Mouse (Mus musculus) frontal cortex, postnatal 25 days (tissue): ENCODE measurements at regions not wholly inside any gene's neighbourhood (a gene's known extent, or its start where the extent isn't known, plus 50 kb on each side); places are given as distances from the start of the nearest gene placed in this dataset.

Experiments
- DNase-seq, 2 experiments: peaks; one replicate each; pipeline ENCODE4 v3.0.0; 2022; ENCODE audit warnings: low spot score in 2 of 2

DNA sequence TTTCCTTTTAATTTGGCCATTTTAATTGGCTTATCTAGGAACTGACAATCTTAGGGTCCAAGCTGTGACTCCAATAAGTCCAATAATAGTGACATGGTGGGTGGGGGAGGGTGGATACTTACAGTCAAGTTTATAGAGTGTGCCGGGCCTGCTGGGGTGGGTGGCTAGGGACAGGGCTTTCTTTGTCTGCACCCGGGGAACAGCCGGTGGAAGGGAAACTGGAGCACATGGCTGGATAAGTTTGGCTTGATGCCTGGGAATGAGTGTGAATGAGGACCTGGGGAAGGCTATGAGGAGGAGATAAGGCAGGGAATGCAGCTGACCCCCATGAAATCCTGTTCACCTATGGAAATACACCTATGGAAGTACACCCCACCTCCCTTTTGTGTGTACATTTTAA, 81.7 kb upstream of the Cers4 start:
- no peak for DNase-seq

DNA sequence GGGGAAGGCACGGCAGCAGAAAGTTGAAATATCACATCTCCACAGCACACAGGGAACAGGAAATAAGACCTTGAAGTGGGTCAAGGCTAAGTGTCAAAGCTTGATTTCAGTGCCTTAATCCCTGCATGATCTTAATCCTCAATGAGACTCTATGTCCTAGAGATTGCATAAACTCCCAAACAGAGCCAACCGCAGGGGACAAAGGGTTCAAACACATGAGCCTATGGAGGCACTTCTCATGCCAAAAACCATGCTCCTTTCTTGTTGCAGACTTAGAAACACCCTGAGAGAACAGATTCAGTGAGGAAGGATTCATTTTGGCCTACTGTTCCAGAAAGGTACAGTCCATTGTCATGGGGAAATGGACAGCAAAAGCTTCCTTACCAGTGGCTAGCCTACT, 81.0 kb upstream of the Cers4 start:
- DNase-seq = no peak

DNA sequence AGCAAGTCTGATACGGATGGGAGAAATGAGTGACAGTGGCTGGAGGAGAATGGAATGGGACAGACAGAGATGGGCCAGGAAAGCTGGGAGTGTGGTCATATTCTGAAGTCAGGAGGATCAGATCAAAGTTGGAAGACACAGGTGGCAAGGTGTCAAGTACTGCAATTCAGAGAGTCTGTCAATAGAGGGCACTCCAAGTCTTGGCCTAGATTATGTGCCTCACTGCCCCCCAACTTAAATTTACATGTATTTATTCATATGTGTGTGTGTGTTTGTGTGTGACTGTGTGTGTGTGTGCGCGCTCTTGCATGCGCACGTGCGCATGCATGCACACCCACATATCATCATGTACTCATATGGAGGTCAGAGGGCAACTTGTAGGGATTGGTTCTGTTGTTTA, 79.6 kb upstream of the Cers4 start:
- DNase-seq = peak in 1 of 2 experiments; percentile 20

DNA sequence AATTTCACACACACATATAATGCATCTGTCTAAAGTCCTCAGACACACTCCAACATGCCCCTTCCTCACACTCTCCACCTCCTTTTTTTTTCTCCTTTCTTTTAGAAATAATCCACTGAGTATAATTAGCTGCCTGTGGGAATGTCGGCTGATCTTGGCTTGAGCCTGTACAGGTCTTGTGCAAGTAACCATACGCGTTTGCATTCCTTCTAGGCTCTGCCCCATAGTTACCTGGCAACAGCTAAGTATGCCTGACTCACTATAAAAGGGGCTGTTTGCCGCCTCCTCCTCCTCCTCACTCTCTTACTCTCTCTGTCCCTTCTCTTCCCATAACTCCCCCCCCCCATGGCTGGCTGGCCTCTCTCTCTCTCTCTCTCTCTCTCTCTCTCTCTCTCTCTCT, 79.1 kb upstream of the Cers4 start:
- no peak for DNase-seq

DNA sequence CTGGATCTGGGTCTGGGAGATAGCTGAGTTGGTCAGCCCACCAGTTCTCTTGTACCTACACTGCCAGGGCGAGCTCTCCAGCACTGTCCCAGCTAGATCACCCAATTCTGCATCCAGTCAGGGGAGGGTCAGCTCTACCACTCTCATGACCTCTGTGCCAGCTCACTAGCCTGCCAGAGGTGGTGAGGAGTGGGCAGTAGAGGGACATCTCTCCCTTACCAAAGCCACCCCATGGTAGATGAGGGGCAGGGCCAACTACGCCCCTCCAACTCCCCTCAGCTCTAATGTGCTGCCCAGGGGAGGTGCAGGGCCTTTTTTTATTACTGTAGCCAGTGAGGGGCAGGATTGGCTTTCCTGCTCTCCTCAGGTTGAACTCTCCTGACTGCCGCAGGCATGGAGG, 75.7 kb upstream of the Cers4 start:
- DNase-seq = no peak

DNA sequence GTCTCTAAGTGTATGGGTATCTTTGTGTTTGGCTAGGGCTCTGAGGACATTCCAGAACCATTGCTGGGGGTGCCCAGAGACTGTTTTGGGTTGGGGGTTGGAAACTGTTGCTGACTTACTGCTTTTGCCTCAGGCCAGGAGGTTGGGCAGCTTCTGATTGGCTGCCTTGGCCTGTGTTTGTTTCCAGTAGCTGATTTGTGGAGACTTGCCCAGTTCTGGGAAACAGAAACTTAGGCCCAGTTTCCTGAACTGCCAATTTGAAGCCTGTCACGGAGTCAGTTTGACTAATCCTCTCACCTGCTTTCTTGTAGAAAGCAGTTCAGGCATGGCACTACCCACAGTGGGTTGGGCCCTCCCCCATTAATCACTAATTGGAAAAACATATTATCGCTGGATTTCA, 59.7 kb upstream of the Cers4 start:
- DNase-seq = no peak

DNA sequence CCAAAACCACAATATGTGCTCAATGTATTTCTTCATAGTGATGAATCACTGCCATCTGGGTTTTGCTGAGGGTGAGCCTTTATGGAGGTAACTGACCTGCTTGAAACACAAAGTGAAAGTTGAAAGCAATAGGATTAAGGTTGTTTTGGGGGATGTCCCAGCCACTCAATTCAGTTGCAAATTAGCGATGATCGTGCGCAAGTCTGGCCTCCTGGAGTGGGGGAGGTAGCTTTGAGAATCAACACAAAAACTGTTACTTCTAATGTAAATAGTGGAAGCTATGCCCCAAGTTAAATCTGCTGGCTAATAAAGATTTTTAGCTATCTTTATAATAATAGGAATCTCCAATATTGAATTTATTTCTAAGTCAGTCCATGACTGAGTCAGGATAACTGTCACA, 56.3 kb upstream of the Cers4 start:
- DNase-seq = no peak
